Mouse (Mus musculus) limb, embryonic 13.5 days (tissue): ENCODE measurements around the gene Hoxc5. TPM values are rescaled to one million over a fixed set of nuclear protein-coding genes. Genes with fewer than 3 reads are reported as not detected.

Source experiments
- ATAC-seq: fragments of 200-750 bp; cut with Nextera tagmentation; 2 replicates; pipeline ENCODE4 v1.8.0; 2017; ENCODE audit warnings: low read depth, moderate number of reproducible peaks, moderate TSS enrichment; ENCODE audit not compliant: low FRiP score
- H3K27ac ChIP-seq: fragments of 300-500 bp; sonication (generic); 2 replicates; pipeline ENCODE4 v1.5.1; 2015; ENCODE audit warnings: inconsistent platforms, mild to moderate bottlenecking, moderate library complexity
- H3K27me3 ChIP-seq: fragments of 300-500 bp; sonication (generic); 2 replicates; pipeline ENCODE4 v1.6.1; 2015; ENCODE audit warnings: mild to moderate bottlenecking, inconsistent platforms
- H3K36me3 ChIP-seq: fragments of 300-500 bp; sonication (generic); 2 replicates; pipeline ENCODE4 v1.6.1; 2015; ENCODE audit warnings: inconsistent platforms, mild to moderate bottlenecking, moderate library complexity
- H3K4me1 ChIP-seq: fragments of 300-500 bp; sonication (generic); 2 replicates; pipeline ENCODE4 v1.6.1; 2015; ENCODE audit warnings: inconsistent platforms
- H3K4me2 ChIP-seq: fragments of 300-500 bp; sonication (generic); replicated peaks from 2 replicates; pipeline ENCODE4 v1.6.1; 2015; ENCODE audit warnings: inconsistent platforms, mild to moderate bottlenecking, moderate library complexity
- H3K4me3 ChIP-seq: fragments of 300-500 bp; sonication (generic); 2 replicates; pipeline ENCODE4 v1.5.1; 2015; ENCODE audit warnings: moderate library complexity, mild to moderate bottlenecking, inconsistent platforms
- H3K9ac ChIP-seq: fragments of 300-500 bp; sonication (generic); 2 replicates; pipeline ENCODE4 v1.6.1; 2015; ENCODE audit warnings: mild to moderate bottlenecking, inconsistent platforms
- H3K9me3 ChIP-seq: fragments of 300-500 bp; sonication (generic); 2 replicates; pipeline ENCODE4 v1.6.1; 2016; ENCODE audit warnings: inconsistent platforms
- WGBS: fragments of 180-500 bp; shearing (Covaris S2); methylation state at CpG from one replicate; pipeline ENCODE4 v1.1.7; 2015; 5-methylcytosine and 5-hydroxymethylcytosine counted together
- polyA plus RNA-seq: library from polyadenylated mRNA; unstranded; fragments of >200 nt; fragmentation: Nextera tagmentation; extraction: Ambion mirVana; gene quantifications from 2 replicates; pipeline ENCODE4 v1.2.1, GENCODE M21; 2015

The Hoxc5 gene
- polyA plus RNA-seq, 1 experiment from 2014 or later = 5.2 TPM

GRCm38 (mm10) chr15:103027266-103028235, 60.3 kb downstream of the Hoxc5 start:
- peak overlapping the region; percentile 8; the same call in 1 of the 2 replicates for H3K4me3 ChIP-seq
- H3K9me3 ChIP-seq = no peaks in the 10 kb centered on the region
- no peak for ATAC-seq
- peaks cover 7% of the 10 kb centered on the region; the same call in 1 of the 2 replicates for H3K4me1 ChIP-seq
- no peak overlapping the region for H3K9ac ChIP-seq
- 4% methylated on average over 43 of the region's 43 CpGs for WGBS
- H3K4me2 ChIP-seq = 0 out of 2 replicates have a peak overlapping the region, but pooled peaks have one; percentile 11
- no peak overlapping the region for H3K27ac ChIP-seq
- peaks cover 98% of the 10 kb centered on the region for H3K27me3 ChIP-seq
- no peaks in the 10 kb centered on the region for H3K36me3 ChIP-seq

DNA sequence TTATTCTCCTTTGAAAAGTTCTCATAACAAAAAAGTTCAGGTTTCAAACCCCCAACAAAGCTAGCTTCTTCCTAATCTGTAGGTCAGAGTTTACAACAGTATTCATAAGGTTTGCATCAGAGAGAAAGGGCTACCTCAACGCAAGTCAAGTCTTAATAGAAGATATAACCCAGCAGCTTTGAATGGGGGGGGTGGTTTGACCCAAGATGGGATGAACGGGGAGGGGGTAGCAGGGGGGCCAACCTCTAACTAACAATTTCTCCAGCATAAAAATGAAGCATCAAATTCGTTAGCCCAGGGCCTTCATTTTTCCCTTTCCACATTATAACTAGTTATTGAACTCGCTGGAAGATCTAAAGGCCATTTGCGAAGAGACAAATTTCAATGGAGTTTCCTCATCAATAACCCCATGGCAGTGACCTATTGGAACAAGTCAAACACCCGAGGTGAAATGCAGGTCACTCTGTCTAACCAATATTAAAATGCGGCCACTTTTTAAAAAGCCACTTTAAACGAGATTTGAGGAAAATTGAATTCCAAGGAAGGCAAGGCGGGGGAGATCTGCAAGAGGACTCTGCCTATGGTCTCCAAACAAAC, 61.8 kb downstream of the Hoxc5 start:
- peaks cover 12% of the 10 kb centered on the region for H3K4me1 ChIP-seq

DNA sequence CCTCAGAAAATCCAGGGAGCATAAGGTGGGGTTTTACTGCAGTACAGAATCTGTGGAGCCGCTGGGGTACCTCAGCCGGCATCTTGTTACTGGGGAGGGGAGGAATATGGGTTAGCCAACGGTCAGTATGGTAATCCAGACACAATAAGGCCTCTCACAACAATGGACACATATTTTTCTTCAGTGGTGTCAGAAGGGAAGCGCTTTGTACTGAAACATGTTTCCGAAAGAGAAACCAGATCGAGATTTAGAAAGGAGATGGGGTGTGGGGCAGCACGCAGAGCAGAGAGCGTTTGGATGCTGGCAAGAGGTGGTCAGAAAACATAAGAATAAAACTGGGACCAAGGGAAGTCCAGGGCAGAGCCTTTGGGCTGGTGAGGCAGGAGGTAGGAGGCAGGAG, 62.9 kb downstream of the Hoxc5 start:
- Histone ChIP-seq H3K9ac (no peak overlapping the region), H3K27ac (no peak overlapping the region), H3K4me1 (peaks cover 22% of the 10 kb centered on the region), H3K27me3 (peaks cover 97% of the 10 kb centered on the region), H3K4me3 (no peak overlapping the region), H3K9me3 (no peaks in the 10 kb centered on the region), H3K36me3 (no peaks in the 10 kb centered on the region), H3K4me2 (no peak overlapping the region)
- no peak for ATAC-seq
- 20% methylated on average over 8 of the region's 8 CpGs for WGBS

More for the DNA sequence above, 61.8 kb downstream of the Hoxc5 start:
- Histone ChIP-seq H3K27ac (no peak overlapping the region), H3K4me3 (no peak overlapping the region), H3K9me3 (no peaks in the 10 kb centered on the region), H3K36me3 (no peaks in the 10 kb centered on the region), H3K9ac (no peak overlapping the region), H3K4me2 (no peak overlapping the region), H3K27me3 (peaks cover 97% of the 10 kb centered on the region)
- ATAC-seq = no peak
- whole genome bisulfite sequencing = 30% methylated on average over 9 of the region's 9 CpGs

- ATAC-seq = no peak
- WGBS = 0% methylated on average over 2 of the region's 3 CpGs
- H3K9ac ChIP-seq = no peak overlapping the region
- no peak overlapping the region for H3K4me3 ChIP-seq
- peaks cover 97% of the 10 kb centered on the region for H3K27me3 ChIP-seq
- no peaks in the 10 kb centered on the region for H3K36me3 ChIP-seq
- peaks cover 26% of the 10 kb centered on the region for H3K4me1 ChIP-seq
- H3K9me3 ChIP-seq = no peaks in the 10 kb centered on the region
- H3K4me2 ChIP-seq = no peak overlapping the region
- no peak overlapping the region for H3K27ac ChIP-seq
Observed at GRCm38 (mm10) chr15:103032167-103032566, 64.9 kb downstream of the Hoxc5 start.

GRCm38 (mm10) chr15:103032646-103033575, 65.7 kb downstream of the Hoxc5 start:
- Histone ChIP-seq H3K4me1 (peaks cover 23% of the 10 kb centered on the region), H3K9ac (no peak overlapping the region), H3K27ac (no peak overlapping the region), H3K9me3 (no peaks in the 10 kb centered on the region), H3K4me2 (peak overlapping the region; percentile 11; the same call in 1 of the 2 replicates), H3K4me3 (no peak overlapping the region), H3K27me3 (peaks cover 97% of the 10 kb centered on the region), H3K36me3 (no peaks in the 10 kb centered on the region)
- 1% methylated on average over 26 of the region's 26 CpGs for WGBS
- ATAC-seq = no peak

GRCm38 (mm10) chr15:103034043-103034806, 67.0 kb downstream of the Hoxc5 start:
- H3K36me3 ChIP-seq = no peaks in the 10 kb centered on the region
- 3% methylated on average over 24 of the region's 24 CpGs for WGBS
- no peaks in the 10 kb centered on the region for H3K9me3 ChIP-seq
- no peak overlapping the region for H3K27ac ChIP-seq
- H3K4me3 ChIP-seq = peak overlapping the region; percentile 39
- H3K4me1 ChIP-seq = peaks cover 23% of the 10 kb centered on the region
- ATAC-seq = no peak; the same call in 1 of the 2 replicates
- H3K4me2 ChIP-seq = peak overlapping the region; percentile 61
- peak overlapping the region; percentile 35; the same call in 1 of the 2 replicates for H3K9ac ChIP-seq
- H3K27me3 ChIP-seq = peaks cover 97% of the 10 kb centered on the region

- peak overlapping the region; percentile 61 for H3K4me2 ChIP-seq
Observed at GRCm38 (mm10) chr15:103034807-103035547, 67.7 kb downstream of the Hoxc5 start.

DNA sequence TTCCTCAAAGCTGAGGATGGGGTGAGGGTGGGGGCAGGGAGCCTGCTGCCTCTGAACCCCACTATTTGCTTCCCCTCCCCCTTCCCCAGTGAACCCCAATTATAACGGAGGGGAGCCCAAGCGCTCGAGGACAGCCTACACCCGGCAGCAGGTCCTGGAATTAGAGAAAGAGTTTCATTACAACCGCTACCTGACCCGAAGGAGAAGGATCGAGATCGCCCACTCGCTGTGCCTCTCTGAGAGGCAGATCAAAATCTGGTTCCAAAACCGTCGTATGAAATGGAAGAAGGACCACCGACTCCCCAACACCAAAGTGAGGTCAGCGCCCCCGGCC, 68.3 kb downstream of the Hoxc5 start:
- H3K27me3 ChIP-seq = peaks cover 99% of the 10 kb centered on the region
- peaks cover 25% of the 10 kb centered on the region for H3K4me1 ChIP-seq
- peak overlapping the region; percentile 39 for H3K4me3 ChIP-seq
- no peak overlapping the region for H3K9ac ChIP-seq
- H3K36me3 ChIP-seq = no peaks in the 10 kb centered on the region
- H3K4me2 ChIP-seq = peak overlapping the region; percentile 61
- ATAC-seq = no peak
- H3K27ac ChIP-seq = no peak overlapping the region
- H3K9me3 ChIP-seq = no peaks in the 10 kb centered on the region
- WGBS = 5% methylated on average over 14 of the region's 14 CpGs

More at GRCm38 (mm10) chr15:103034807-103035547, 67.7 kb downstream of the Hoxc5 start:
- peak; percentile 55; the same call in 1 of the 2 replicates for ATAC-seq
- Histone ChIP-seq H3K27ac (no peak overlapping the region), H3K36me3 (no peaks in the 10 kb centered on the region), H3K27me3 (peaks cover 99% of the 10 kb centered on the region), H3K4me3 (peak overlapping the region; percentile 39), H3K9ac (peak overlapping the region; percentile 35; the same call in 1 of the 2 replicates), H3K9me3 (no peaks in the 10 kb centered on the region), H3K4me1 (peaks cover 23% of the 10 kb centered on the region)
- WGBS = 2% methylated on average over 34 of the region's 34 CpGs

DNA sequence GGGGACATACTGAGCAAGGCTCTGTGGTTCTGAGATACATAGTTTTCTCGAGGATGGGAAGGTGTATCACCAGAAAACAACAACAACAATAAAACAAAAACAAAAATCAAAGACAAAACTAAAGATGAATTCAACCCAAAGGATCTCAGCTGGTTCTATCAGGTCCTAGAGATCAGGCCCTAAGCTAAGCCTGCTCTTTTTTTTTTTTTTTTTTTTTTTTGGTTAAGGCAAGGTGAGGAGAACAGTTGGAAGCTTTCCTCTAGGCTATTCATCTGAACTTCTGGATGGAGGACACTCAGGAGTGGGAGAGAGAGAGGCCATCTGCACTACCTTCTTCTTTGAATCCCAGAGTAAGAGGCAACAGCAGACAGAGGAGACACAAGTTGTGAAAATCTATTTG, 70.3 kb downstream of the Hoxc5 start:
- Histone ChIP-seq H3K4me3 (no peak overlapping the region), H3K36me3 (no peaks in the 10 kb centered on the region), H3K4me2 (no peak overlapping the region), H3K27me3 (peaks cover 99% of the 10 kb centered on the region), H3K27ac (no peak overlapping the region), H3K9ac (no peak overlapping the region), H3K4me1 (peaks cover 29% of the 10 kb centered on the region), H3K9me3 (no peaks in the 10 kb centered on the region)
- ATAC-seq = no peak
- 29% methylated on average over 1 of the region's 1 CpGs for WGBS

- WGBS = 24% methylated on average over 10 of the region's 10 CpGs
- no peak overlapping the region for H3K4me2 ChIP-seq
- H3K9me3 ChIP-seq = no peaks in the 10 kb centered on the region
- no peaks in the 10 kb centered on the region for H3K36me3 ChIP-seq
- no peak for ATAC-seq
- H3K4me3 ChIP-seq = no peak overlapping the region
- no peak overlapping the region for H3K27ac ChIP-seq
- peaks cover 25% of the 10 kb centered on the region for H3K4me1 ChIP-seq
- H3K9ac ChIP-seq = no peak overlapping the region
- H3K27me3 ChIP-seq = peaks cover 100% of the 10 kb centered on the region
Observed at GRCm38 (mm10) chr15:103038701-103039480, 71.6 kb downstream of the Hoxc5 start.
